Mouse (Mus musculus) midbrain, embryonic 16.5 days (tissue): Measurements from ENCODE around the gene Erh. TPM values are rescaled to one million over a fixed set of nuclear protein-coding genes. Genes with fewer than 3 reads are reported as not detected.

Source experiments
- ATAC-seq: fragments of 200-750 bp; cut with Nextera tagmentation; 2 replicates; pipeline ENCODE4 v1.8.0; 2017; ENCODE audit warnings: moderate TSS enrichment
- H3K27ac ChIP-seq: fragments of 300-500 bp; sonication (generic); 2 replicates; pipeline ENCODE4 v1.5.1; 2014; ENCODE audit warnings: mild to moderate bottlenecking, low read length, mixed read lengths
- H3K27me3 ChIP-seq: fragments of 300-500 bp; sonication (generic); 2 replicates; pipeline ENCODE4 v1.6.1; 2014; ENCODE audit warnings: low read depth, low read length, mixed read lengths; ENCODE audit not compliant: control insufficient read depth, insufficient read depth
- H3K36me3 ChIP-seq: fragments of 300-500 bp; sonication (generic); 2 replicates; pipeline ENCODE4 v1.6.1; 2014; ENCODE audit warnings: mild to moderate bottlenecking, low read length, moderate library complexity, mixed read lengths; ENCODE audit not compliant: control insufficient read depth, insufficient read depth
- H3K4me1 ChIP-seq: fragments of 300-500 bp; sonication (generic); 2 replicates; pipeline ENCODE4 v1.6.1; 2014; ENCODE audit warnings: mild to moderate bottlenecking, low read length, mixed read lengths; ENCODE audit not compliant: control insufficient read depth, insufficient read depth
- H3K4me2 ChIP-seq: fragments of 300-500 bp; sonication (generic); 2 replicates; pipeline ENCODE4 v1.6.1; 2014; ENCODE audit warnings: mild to moderate bottlenecking, low read length, mixed read lengths
- H3K4me3 ChIP-seq: fragments of 300-500 bp; sonication (generic); 2 replicates; pipeline ENCODE4 v1.5.1; 2014; ENCODE audit warnings: low read depth, mild to moderate bottlenecking, low read length, moderate library complexity, mixed read lengths
- H3K9ac ChIP-seq: fragments of 300-500 bp; sonication (generic); 2 replicates; pipeline ENCODE4 v1.6.1; 2014; ENCODE audit warnings: low read depth, low read length, mixed read lengths
- H3K9me3 ChIP-seq: fragments of 300-500 bp; sonication (generic); replicated peaks from 2 replicates; pipeline ENCODE4 v1.6.1; 2014; ENCODE audit warnings: mild to moderate bottlenecking, low read length, mixed read lengths; ENCODE audit not compliant: control insufficient read depth, poor library complexity, severe bottlenecking
- WGBS: fragments of 180-500 bp; shearing (Covaris S2); extraction: QIAGEN DNeasy Blood & Tissue Kit; methylation state at CpG from one replicate; pipeline ENCODE4 v1.1.7; 2014; 5-methylcytosine and 5-hydroxymethylcytosine counted together
- polyA plus RNA-seq: library from polyadenylated mRNA; unstranded; fragments of >200 nt; fragmentation: Nextera tagmentation; extraction: Ambion mirVana; gene quantifications from 2 replicates; pipeline ENCODE4 v1.2.1, GENCODE M21; 2015

Gene Erh
- polyA plus RNA-seq, result 252 and 253 TPM in 2 replicates

DNA sequence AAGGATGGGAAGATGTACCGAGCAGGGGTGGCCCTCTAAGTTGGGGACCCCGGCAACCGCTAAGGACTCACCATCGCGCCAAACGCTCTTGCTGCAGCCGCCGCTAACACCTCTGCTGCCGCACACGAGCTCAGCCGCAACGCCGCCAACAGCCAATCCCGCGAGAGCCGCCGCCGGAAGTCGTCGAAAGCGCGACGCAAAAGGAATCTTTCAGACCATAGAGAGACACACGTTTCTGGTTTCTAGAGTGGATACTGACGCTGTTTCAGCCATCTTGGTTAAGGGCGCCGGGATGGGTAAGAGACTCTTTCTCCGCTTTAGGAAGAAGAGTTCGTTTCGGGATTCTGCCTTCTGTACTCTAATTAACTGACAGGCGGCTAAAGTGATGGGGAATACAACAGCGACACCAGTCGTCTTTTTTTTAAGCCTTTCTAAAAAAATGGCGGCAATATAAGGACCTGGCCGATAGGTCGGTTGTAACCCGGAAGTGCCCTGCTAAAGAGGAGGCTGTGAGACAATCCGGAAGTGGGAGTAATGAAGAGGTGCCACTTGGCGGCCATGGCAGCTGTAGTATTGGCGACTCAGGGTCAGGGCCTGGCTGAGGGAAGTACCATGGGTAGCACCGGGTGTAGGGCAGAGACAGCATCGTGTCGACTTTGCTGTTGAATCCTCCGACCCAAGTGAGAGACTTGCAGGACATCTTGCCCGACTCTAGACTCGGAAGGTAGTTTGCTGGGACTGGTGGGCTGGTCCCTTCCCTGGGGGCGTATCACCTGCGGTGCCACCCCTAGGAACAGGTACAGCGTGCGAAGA is at the start of gene Erh, which contains the start of gene Slc39a9:
Erh (minus strand) TSS at position 649 of the 813 bp plus-strand sequence.
Slc39a9 (plus strand) TSS at position 191 of the 813 bp plus-strand sequence.
- no peaks in the 10 kb centered on the region for H3K27me3 ChIP-seq
- peak within 1 kb of the TSS; percentile 96 for H3K4me2 ChIP-seq
- peaks cover 11% of the 10 kb centered on the region for H3K36me3 ChIP-seq
- H3K9me3 ChIP-seq, result no peaks in the 10 kb centered on the region
- H3K4me1 ChIP-seq, result peaks cover 47% of the 10 kb centered on the region
- H3K9ac ChIP-seq, result peak within 1 kb of the TSS; percentile 94
- WGBS, result under 1% methylated on average over 50 of the region's 50 CpGs
- peak within 1 kb of the TSS; percentile 92 for H3K27ac ChIP-seq
- H3K4me3 ChIP-seq, result peak within 1 kb of the TSS; percentile 99
- peak; percentile 98 for ATAC-seq

DNA sequence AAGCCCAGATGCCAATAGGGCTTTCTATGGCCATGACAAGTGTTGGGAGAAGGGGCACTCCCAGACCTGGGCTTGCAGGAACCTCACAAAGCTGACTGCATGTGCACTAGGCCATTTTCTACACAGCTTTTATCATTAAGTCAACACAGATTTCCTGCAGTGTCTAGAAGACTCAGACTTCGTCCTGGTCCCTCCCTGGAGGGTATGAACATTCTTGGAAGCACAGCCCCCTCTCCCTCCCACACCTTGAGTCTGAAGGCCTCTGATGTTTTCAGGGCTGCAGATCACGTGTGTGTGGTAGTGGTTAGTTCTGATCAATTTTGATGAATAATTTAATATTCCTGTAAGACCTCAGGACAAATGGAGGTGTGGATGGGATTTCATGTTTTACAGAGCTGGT is 49.6 kb upstream of the Erh start:
- Histone ChIP-seq H3K4me1 (peaks cover 10% of the 10 kb centered on the region), H3K27me3 (peaks cover 24% of the 10 kb centered on the region), H3K9ac (no peak overlapping the region), H3K4me3 (no peak overlapping the region), H3K36me3 (no peaks in the 10 kb centered on the region), H3K4me2 (no peak overlapping the region; the same call in 1 of the 2 replicates), H3K27ac (no peak overlapping the region), H3K9me3 (no peaks in the 10 kb centered on the region)
- WGBS, result 42% methylated on average over 2 of the region's 2 CpGs
- ATAC-seq, result 0 out of 2 replicates have a peak, but pooled peaks have one; percentile 21

DNA sequence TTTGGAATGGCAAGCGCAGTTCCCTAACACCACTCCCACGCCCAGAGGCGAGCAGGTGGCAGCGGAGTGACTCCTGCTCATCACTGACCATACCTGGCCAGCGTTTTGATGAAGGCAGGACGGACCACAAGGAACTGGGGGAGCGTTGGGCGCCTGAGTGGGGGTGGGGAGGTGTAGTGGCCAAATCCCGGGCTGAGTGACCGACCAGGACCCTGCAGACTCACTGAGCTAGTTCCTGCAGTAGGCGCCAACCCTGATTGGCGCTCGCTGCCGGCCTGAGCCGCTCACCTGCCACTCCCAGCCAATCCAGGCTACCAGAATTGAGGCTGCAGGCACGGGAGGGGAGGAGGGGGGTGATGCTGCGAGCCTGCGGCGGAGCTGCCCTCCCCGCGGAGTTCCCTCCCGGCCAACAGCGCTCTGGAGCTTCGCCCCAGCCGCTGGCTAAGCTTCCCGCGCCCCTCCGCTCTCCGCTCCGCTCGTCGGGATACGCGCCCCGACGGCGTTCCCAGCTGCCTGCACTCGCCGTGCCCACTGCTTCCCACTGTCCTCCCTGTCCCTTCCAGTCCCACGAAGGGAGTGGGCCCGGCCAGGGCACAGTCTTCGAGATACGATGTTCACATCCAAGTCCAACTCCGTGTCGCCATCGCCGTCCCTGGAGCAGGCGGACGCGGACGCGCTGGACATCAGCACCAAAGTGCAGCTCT is 48.3 kb upstream of the Erh start, which contains the start of gene Plekhd1:
Plekhd1 (plus strand) TSS at position 323 of the 704 bp plus-strand sequence.
- no peaks in the 10 kb centered on the region for H3K9me3 ChIP-seq
- H3K4me2 ChIP-seq, result peak within 1 kb of the TSS; percentile 70
- peaks cover 24% of the 10 kb centered on the region for H3K27me3 ChIP-seq
- H3K36me3 ChIP-seq, result no peaks in the 10 kb centered on the region
- peak within 1 kb of the TSS; percentile 42 for H3K4me3 ChIP-seq
- H3K27ac ChIP-seq, result no peak within 1 kb of the TSS
- WGBS, result under 1% methylated on average over 49 of the region's 52 CpGs
- peak within 1 kb of the TSS; percentile 55 for H3K9ac ChIP-seq
- peak; percentile 63 for ATAC-seq
- H3K4me1 ChIP-seq, result peaks cover 10% of the 10 kb centered on the region

DNA sequence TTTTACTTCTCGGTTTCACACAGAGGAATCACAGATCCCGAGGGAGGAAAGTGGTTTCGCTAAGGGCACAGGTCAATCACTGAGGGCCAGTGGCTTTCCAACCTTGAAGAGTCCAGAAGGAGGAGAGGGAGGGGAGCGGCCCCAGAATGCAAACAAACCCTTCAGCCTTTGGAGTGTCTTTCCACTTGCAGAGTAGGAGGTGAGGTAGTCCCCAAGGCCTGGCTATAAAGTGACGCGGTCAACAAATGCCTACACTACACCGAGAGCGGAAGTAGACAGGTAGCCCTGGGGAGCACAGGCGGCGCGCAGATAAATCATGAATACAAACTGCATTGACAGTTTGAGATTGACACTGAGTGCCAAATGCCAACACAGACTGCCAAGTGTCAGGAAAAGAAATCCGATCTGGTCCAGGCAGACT is 47.5 kb upstream of the Erh start:
- Histone ChIP-seq H3K9me3 (no peaks in the 10 kb centered on the region), H3K4me2 (peak overlapping the region; percentile 70), H3K27me3 (peaks cover 24% of the 10 kb centered on the region), H3K4me1 (peaks cover 10% of the 10 kb centered on the region), H3K4me3 (no peak overlapping the region), H3K36me3 (no peaks in the 10 kb centered on the region), H3K27ac (no peak overlapping the region), H3K9ac (no peak overlapping the region)
- ATAC-seq, result no peak
- WGBS, result 19% methylated on average over 12 of the region's 12 CpGs

DNA sequence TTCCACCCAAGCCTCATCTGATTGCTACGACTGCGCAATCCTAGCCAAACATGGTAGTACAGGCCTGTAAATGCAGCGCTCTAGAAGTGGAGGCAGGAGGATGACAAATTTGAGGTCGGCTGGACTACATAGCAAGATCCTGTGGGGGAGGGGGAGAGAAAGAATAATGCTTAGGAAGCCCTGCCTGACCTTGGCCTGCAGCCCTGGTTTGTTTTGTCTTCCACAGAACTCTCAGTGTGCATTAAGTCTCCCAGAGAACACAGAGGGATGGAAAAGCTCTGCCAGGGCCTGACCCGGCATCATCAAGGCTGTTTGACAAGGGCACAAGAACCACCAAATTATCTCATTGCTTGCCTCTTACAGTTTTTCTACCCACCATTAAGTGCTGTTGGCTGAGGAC is 45.6 kb upstream of the Erh start:
- Histone ChIP-seq H3K36me3 (no peaks in the 10 kb centered on the region), H3K4me2 (no peak overlapping the region), H3K27ac (no peak overlapping the region), H3K27me3 (peaks cover 24% of the 10 kb centered on the region), H3K4me1 (peaks cover 10% of the 10 kb centered on the region), H3K9me3 (no peaks in the 10 kb centered on the region), H3K9ac (no peak overlapping the region), H3K4me3 (no peak overlapping the region)
- no peak for ATAC-seq
- 54% methylated on average over 5 of the region's 5 CpGs for WGBS

DNA sequence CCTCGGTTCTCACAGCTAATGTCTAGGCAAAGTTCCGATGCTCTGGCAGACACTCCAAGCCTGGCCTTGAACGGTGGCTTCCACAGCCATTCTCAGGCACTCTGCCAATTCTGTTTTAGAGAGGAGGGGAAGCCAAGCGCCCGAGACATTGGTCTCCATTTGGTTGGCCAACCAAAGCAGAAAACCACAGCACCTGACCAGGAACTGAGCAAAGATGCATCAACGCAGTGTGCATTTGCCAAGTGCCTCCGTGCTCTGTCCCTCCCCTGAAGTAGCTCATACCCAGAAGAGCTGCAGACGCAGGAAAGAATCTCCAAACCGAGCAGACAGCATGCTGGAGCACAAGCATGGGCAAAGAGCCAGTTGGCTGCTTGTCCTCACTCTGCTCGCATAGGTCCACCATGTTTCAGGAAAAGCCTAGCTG is 43.7 kb upstream of the Erh start:
- H3K9me3 ChIP-seq, result no peaks in the 10 kb centered on the region
- no peak overlapping the region for H3K27ac ChIP-seq
- no peaks in the 10 kb centered on the region for H3K36me3 ChIP-seq
- H3K27me3 ChIP-seq, result peaks cover 9% of the 10 kb centered on the region
- no peak overlapping the region for H3K4me2 ChIP-seq
- H3K4me3 ChIP-seq, result no peak overlapping the region
- H3K4me1 ChIP-seq, result peaks cover 7% of the 10 kb centered on the region; the same call in 1 of the 2 replicates
- WGBS, result 79% methylated on average over 10 of the region's 10 CpGs
- no peak for ATAC-seq
- no peak overlapping the region for H3K9ac ChIP-seq

DNA sequence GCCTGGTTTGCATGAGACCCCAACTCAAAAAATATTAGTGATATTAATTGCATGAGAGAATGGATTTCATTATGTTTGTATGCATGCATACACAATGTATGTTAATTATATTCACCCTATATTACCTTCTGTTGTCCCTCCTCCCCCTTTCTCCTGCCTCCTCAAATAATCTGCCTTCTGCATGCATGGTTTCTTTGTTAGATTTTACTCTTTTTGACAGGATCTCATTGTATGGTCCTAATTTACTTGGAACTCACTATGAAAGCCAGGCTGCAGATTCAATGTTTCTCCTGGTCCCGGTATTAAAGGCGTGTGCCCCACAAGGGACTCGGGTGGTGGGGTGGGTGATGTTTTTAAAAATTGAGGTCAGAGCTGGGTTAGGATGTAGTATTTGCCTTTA is 40.2 kb upstream of the Erh start:
- no peaks in the 10 kb centered on the region for H3K4me1 ChIP-seq
- no peak overlapping the region for H3K27ac ChIP-seq
- no peak overlapping the region for H3K4me3 ChIP-seq
- ATAC-seq, result no peak
- H3K36me3 ChIP-seq, result peaks cover 6% of the 10 kb centered on the region; the same call in 1 of the 2 replicates
- no peaks in the 10 kb centered on the region for H3K27me3 ChIP-seq
- H3K4me2 ChIP-seq, result no peak overlapping the region
- H3K9me3 ChIP-seq, result no peaks in the 10 kb centered on the region
- WGBS, result 68% methylated on average over 3 of the region's 3 CpGs
- H3K9ac ChIP-seq, result no peak overlapping the region

DNA sequence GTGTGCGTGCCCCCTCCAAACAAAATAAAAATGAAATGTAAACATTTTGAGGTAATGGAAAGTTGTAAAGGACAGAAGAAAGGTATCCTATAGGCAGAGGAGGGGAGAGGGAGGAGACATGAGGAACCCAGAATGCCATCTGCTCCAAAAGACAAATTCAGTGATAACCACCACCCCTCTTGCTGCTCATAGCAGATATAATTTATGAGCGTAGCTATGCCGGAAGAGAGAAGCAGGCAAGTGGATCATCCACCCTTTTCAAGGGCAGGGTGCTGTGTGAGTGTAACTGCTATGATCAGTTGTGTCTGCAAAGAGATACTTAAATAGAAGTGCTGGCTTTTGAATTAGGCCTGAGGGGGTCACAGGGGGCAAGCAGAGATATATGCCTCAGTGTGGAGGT is 39.4 kb upstream of the Erh start:
- no peaks in the 10 kb centered on the region for H3K4me1 ChIP-seq
- H3K27ac ChIP-seq, result no peak overlapping the region
- no peaks in the 10 kb centered on the region for H3K9me3 ChIP-seq
- no peaks in the 10 kb centered on the region for H3K27me3 ChIP-seq
- no peak overlapping the region for H3K4me3 ChIP-seq
- H3K4me2 ChIP-seq, result no peak overlapping the region
- peaks cover 6% of the 10 kb centered on the region; the same call in 1 of the 2 replicates for H3K36me3 ChIP-seq
- H3K9ac ChIP-seq, result no peak overlapping the region
- no peak for ATAC-seq
- 91% methylated on average over 3 of the region's 3 CpGs for WGBS
